Mouse (Mus musculus) spleen, postnatal 14 days (tissue): ENCODE data around the gene Jam2.

ENCODE experiments used
- DNase-seq, 2 experiments: peaks; one replicate each; pipeline ENCODE4 v3.0.0; 2021 to 2022; ENCODE audit warnings: low spot score in 2 of 2

Gene Jam2

DNA sequence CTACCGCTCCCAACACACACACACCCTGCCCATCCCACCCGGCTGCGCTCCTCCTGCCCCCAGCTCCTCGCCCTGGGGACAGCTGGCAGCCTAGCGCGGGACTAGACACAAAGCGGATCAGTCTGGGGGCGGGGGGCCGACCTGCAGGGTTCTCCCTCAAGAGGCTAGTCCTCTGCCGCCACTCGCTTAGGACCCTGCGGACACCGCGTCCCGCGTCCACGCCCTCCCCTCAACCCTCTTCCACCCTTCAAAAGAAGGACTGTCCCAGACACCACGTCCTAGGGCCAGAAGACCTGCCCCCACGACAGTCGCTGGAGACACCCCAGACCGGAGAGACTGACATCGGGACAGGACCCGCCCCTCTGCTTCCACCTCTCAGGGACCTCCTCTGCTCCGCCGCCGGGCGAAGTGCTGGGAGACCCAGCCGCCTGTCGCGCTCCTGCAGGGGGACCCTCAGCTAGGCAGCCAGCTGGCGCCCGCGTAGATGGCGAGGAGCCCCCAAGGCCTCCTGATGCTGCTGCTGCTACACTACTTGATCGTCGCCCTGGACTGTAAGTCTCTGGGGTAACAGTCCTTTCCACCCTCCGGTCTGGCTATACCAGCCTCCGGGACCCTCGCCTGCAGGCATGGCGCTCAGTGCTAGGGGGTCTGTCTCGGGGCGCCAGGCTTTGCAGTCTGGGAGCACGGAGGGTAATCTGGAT is at the start of gene Jam2:
TSS of gene Jam2 (plus strand) at position 121 of the 701 bp plus-strand sequence.
- no peak for DNase-seq

DNA sequence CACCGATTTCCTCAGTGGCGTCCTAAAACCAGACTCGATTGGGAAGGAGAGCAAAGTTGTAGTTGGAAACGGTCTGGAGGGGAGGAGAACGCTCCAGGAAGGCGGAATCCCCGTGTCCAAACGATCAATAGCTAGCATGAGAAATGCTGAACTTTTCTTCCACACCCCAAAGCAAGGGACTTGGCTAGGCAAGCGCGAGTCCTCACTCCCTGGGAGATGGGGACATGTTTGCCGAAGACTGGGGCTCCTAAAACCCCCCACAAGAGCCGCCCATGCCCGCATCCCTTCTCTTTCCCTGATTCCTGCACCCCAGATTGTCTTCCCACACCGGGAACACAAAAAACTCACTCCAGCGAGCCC is 39.1 kb upstream of the Jam2 start:
- no peak for DNase-seq

DNA sequence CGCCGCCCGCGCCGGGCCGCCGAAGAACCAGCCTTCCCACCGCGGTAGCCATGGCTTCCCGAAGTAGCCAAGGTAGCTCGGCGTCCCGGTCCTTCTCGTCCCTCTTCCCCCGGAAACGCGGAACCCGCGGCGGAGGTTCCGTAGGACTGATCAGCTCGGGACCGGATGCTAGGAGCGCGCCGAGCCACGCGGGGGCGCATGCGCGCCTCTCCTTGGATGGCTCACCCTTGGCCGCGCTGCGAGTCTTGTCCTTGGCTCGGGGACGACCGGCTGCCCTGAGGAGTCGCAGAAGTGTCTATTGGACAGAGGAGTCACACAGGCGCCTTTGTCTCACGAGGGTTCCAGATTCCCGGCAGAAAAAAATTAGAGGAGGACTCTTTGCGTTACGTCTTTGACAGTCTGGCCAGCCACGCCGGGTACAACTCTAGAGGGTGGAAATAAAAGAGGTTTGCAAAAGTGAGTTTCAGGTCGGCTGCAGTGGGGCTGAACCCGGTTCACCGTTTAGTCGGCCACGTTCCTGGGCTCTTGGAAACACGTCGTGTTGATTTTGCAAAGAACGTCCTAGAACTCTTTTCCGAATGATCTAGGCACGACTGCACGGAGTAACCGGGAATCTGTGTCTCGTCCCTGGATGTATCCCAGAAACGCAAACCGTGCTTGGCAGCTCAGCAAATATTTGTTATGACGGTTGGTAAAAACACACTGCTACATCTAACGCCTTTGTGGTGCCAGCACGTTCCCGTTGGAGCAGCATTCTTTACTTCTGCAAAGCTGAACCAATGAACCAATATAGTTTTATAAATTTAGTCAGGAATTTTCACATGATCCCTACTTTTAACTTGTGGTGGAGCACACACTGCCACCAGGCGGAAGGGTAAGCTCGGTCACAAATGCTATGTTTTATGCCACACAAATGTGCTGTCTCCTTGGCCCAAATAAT is 38.5 kb upstream of the Jam2 start, which contains the start of gene Mrpl39:
TSS of gene Mrpl39 (minus strand) at position 577 of the 940 bp plus-strand sequence.
- DNase-seq, result peak; percentile 94 to 96

DNA sequence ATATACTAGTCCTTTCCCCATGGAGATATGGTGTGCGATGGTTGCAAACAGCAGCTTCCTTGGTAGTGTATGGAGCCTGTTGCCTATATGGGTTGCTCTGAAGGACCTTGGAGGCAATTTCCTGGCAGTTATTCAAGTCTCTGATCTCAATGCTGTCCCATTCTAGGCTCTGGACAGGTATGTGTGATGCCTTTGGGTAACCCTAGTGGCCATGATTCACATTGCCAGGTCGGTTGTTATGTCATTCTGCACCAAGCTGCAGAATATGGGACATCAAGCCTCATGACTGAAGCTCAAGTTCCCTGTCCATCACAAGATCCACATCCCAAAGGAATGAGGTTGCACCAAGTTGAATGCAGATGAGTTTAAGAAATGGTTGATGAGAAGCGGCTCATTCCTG is 36.6 kb upstream of the Jam2 start:
- no peak for DNase-seq

DNA sequence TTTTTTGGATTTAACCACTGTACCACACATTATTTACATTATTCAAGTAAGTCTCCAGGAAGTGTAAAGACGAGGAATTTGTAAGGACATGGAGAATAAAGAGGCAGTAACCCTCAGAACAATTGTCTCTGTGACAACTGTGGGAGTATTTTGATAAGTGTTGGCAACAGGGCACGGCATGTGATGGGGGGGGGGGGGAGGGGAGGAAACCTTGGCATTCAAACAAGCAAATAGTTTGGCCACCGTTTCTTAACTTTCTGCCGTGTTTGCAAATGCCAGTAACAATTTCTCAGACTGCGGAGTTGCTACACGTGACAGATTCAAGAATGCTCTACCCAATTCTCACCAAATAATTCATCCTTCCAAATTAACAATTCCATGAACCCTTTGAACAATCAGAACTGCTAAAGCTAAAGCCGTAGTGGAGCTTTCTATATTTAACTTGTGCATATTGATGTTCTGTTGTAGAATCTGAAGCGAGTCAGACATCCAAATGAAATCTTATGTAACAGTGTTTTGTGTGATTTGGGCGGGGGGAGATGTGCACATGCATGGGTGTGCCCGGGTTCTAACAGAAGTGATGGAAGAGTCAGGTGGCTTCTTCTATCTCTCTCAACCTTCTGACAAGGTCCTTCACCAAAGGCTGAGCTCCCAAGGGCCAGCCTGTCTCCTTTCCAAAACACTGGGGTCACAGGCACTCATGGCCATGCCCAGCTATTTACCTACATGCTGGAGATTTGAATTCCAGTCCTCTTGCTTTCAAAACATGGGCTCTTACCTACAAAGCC is 29.0 kb upstream of the Jam2 start:
- DNase-seq, result no peak

DNA sequence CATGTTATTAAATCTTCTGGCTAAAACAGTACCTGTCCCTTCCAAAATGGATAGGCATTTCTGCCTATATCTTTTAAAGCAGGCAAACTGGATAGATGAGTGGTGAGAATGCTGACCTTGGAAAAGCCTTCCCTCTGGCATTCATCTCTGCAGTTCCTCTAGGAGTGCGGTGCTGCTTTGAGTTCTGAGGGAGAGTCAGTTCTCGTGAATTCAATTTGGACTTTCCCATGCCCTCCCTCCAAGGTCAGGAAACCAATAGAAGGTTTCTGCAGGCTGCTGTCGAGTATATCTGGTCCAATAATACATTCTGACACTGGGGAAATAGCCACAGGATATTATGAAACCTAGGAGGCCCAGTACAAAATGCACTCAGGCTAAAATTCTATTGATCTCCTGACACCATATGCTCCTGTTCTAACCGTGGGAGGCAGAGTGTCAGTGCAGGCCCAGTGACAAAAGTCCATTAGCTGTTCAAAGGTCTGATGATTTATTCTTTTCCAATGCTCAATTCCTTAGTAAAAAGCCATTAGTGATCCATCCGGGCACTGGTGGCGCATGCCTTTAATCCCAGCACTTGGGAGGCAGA is 28.1 kb upstream of the Jam2 start:
- no peak for DNase-seq

DNA sequence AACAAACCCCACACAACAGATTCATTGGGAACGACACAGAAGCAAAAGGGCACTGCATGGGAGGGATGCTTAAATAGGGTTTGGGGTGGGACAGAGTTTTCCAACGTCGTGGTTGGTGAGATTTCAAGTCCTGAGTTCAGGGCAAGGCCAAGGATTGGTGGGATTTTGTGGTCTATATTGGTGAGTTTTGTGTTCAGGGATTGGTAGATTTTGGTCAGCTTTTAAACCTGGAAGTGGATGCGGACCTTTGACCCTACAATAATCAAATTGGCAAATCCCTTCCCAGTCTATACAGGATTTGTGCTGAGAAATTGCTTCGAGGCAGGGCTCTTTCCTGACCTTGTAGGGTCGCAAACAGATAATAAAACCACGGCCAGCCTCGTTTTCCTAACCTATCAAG is 6.0 kb upstream of the Jam2 start:
- no peak for DNase-seq

DNA sequence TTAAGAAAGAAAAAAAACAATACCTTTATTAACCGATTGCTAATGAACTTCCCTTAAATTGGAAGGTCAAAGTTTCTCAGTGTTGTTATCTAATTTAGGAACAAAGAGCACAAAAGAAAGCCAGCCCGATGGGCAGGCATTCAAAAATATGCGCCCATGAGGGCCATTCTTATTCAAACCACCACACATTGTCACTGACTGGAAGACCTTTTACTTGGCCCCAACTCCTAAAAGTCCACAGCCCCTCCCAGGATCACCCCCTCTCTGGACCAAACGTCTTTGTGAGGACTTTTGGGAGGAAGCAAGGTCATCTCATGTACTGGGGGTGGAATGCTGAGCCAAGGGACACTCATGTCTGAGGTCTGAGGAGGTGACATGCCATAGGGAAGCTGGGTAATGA is 4.7 kb upstream of the Jam2 start:
- DNase-seq, result no peak

DNA sequence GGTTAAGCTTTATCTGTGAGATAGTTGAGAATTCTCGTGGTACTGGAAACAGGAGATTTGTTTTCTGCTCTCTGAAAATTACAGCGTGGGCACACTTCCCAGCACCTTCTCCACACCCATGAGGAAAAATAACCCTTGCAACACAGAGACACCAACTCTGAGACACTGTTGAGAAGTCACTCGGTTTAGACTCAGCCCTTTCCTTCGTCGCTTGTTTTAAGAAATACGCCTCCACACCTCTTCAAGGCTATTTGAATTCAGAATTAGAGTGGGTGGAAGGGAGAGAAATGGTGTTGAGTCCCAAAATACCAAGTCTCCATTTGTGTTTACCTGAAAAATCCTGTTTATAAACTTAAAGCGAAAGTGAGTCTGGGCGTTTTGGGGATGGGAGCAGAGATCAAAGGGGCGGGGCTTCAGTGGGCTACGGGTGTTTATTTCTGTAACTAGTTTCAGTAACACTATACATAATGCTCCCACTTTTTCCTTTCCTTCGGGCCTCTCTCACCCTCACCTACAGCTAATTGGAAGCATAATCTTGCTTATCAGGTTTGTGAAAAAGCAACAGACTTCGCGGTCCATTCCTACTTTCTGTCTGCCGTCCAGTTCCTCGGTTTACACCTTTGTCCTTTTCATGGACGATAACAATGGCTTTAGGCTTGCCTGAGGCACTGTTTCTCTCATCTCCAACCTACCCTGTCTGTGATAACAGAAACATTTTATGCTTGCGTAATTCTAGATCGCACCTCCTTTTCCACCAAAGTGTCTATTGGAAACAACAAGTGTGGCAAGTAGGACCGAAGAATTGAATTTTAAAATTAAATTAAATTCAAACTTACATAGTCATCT is 4.1 kb upstream of the Jam2 start:
- no peak for DNase-seq

DNA sequence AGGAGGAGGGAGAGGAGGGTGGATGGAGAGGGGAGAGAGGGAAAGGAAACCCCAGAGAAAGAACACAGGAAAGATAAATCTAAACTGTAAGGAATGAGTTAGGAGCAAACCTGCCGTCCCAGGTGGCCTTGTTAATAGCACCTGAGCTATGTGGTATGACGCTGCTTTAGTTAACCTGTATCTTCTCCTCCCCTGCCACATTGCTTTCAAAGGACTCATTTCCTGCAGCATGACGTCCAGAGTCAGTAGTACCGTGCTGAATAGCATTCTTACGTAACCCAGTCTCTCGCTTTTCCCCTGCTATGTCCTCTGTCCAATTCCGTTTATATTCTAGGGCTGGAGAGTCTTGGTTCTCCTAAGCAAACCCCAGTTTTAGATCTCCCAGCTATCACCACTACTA is 3.0 kb upstream of the Jam2 start:
- no peak for DNase-seq

DNA sequence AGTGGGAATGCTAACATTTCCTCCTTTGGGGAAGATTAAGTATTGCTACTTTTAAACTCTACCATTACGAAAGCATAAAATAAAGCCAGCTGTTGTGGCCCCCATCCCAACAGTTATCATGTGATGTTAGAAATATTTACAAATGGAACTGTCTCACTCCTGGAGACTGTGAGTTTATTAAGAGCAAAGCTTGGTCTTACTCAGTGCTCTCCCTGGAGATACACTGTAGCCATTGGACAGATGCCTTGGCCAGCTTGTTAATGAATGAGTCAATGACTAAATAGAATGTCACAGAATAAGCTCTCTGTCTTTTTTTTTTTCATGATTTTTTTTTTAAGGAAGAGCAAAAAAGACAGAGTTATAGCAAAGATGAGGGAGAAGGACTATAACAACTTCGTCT is 2.5 kb upstream of the Jam2 start:
- DNase-seq, result no peak

DNA sequence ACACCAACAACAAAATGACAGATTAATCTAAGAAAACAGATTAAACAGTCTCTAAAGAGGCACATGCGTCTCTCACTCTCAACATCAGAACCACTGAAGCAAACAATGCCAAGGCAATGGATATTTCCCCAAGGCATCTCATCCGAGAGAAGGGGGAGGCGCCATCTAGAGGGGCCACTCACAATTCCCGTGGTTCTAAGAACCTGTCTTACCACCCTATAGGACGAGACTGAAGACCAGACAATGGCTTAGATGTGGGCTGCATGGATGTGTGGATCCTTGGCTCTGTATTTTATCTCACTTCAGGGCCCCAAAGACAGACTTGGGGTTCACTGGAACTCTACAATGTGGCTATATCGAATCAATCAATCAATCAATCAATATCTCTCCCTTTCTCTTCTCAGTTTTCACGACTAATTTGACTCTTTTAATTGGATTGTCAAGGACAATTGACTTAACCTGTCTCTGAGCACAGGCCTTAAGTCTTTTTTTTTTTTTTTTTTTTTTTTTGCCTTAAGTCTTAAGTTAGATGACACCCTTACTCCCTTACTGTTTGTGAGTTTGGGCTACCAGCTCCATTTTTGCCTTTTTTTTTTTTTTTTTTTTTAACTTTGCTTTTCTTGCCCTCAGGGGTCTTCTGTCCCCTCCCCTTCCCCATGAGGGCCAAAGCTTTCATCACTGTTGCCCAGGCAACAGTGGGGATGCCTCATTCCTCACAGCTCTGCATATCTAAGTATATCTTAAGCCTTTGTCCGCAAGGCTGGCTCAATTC is 1.2 kb upstream of the Jam2 start:
- no peak for DNase-seq

DNA sequence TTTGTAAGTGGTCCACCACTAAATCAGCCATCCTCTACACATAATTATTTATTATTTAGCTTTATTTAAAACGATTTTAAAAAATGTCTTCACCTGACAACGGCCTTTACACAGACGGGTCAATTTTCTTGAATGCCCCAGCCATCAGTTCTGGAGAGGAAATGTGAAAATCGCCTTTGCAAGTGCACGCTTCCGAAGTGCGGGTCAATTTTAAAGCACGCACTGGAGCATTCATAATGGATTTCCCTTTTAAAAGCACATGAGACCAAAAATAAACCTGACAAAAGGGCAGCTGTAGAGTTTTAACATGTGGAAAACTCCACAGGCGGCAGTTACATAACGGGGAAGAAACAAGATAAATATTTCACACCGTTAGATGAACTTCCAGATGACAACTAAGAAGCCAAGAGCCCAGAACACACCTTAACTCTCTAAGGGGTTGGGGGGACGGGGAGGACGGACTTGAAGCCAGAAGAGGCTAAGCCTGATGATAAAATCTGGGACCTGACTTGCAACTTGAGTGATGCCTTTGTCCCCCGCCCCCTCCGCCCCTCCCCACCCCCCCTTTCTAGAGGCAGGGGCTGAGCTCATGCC is 558 bp upstream of the Jam2 start:
- DNase-seq, result no peak

DNA sequence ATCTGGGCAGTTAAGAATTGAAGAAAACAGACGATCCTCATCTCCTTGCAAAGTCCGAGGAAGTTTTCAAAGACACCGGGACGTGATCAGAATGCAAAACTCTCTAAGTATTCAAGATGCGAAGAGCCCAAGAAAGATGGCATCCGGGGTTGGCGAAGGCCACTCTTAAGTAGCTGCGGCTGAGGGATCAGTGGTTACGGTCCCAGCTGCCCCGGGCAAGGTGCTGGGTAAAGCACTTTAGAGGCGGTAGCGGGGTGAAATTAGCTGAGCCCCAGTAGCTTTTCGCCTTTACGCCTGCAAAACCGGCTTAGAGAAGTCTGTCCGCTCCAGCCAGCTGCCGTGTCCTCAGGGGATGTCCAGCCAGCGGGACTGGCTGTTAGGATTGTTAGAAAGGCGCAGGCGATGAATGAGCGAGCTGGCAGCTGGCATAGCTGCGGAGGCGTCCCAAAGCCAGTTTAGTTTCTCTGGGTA is 873 bp downstream of the Jam2 start:
- no peak for DNase-seq

DNA sequence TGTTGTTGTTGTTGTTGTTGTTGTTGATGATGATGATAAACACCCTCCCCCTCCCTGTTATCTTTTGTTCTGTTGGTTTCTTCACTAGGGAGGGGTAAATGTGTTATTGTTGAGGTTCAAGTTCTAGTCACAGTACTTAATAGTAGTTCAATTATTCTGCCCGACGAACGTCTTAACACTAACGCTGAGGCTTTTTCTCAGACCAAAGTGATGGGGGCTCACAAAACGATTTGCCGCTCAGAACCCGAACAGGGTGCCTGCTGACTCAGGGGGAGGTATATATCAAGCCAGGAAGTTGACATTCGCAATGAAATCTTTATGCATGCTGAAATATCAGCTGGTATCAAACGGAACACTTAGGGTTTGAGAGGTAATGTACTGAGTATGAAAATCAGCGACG is 1.4 kb downstream of the Jam2 start:
- no peak for DNase-seq

DNA sequence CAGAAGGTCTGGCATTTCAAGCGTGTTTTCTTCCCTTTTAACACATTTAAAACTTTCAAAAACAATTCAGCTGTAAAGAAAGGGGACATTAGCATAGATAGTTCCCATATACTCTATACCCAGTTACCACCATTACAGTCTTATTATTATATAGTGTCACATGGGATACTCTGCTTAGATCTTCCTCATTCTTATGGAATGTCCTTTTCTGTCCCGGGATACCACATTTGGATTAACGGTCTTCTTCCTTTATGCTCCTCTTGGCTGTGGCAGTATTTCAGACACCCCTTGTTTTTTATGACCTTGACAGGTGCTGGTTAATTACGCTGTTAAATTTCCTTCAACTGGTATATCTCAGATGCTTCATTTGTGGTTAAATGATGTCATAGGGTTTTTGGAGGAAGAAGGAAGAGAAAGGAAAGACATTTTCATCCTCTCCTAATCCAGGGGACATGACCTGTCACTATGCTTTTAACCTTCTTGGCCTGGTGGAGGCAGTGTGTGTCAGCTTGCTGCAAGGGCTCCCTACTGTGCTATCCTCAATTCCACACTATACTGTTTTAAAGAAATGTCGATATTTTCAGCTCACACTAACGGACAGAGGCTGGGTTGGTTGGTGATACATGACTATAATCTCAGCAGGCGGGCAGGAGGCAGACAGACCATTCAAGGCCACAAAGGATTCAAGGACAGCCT is 2.3 kb downstream of the Jam2 start:
- DNase-seq, result no peak

DNA sequence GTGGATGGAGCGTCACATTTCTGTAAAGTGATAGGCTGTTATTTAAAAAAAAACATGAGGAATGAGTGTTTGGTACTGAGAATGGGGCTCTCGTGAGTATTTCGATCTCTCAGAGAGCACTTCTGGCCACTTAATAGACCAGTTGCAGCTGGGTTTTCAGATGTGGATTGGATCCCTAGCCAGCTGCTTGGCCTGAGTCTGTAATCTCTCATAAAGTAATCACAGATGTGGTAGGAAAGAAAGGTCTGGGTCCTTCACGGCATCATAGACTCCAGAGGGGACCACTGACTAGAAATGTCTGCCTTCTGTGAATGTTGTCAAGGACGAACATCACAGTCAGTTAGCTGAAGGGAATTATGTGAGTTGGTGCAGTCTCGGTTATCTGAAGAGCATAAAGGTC is 4.5 kb downstream of the Jam2 start:
- no peak for DNase-seq

DNA sequence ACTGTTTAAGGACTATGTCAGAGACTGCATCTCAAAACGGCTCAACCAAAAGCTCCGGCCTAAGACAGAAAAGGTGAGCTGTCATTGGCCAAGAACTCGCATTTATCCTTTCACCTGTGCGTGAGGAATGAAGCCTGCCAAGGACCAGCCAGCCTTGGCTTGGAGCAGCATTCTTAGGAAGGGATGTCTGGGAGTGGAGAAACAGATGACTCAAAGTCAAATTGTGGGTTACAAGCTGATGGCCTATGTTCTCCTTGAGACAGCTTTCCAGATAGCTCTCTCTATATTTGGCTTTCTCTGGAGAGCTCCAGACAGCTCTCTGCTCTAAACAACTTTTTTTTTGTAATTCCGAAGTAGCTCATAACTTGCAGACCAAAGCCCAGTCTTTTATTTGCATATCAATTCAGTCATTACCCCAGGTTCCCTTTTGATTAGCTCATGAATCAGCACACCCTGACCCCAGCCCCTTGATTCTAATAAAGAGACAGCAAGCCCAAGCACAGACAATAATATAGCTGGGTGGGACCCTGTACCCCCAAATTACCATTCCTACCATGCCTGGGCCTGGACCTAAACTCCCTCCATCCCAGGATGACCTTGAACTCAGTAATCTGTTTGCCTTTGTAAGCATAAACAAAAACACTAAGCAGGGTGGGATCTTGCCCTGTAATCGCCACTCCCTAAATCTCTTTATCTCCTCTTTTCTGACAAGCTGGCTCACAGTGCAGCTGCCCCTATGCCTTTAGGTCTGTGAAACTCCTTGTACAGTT is 5.1 kb downstream of the Jam2 start:
- no peak for DNase-seq
